Mouse (Mus musculus) left cerebral cortex, postnatal 36 days (tissue): ENCODE data around the gene Dvl2. TPM values are rescaled to one million over a fixed set of nuclear protein-coding genes. Genes with fewer than 3 reads are reported as not detected.

Experiments used
- DNase-seq, 2 experiments: peaks; one replicate each; pipeline ENCODE4 v3.0.0; 2021 to 2022; ENCODE audit warnings: low spot score in 2 of 2, mixed read lengths in 1 of 2
- intact Hi-C: fragments of 180-260 bp; cut with DNase I; formaldehyde crosslinking; loops from one replicate; pipeline ENCODE4 v1.15.1; 2025
- total RNA-seq, 2 experiments: library from RNA; stranded (reverse); gene quantifications; 2 replicates each; pipeline ENCODE4 v1.2.3; 2021

Dvl2 gene
- total RNA-seq, 2 experiments from 2014 or later = 25.4 to 36.0 TPM

DNA sequence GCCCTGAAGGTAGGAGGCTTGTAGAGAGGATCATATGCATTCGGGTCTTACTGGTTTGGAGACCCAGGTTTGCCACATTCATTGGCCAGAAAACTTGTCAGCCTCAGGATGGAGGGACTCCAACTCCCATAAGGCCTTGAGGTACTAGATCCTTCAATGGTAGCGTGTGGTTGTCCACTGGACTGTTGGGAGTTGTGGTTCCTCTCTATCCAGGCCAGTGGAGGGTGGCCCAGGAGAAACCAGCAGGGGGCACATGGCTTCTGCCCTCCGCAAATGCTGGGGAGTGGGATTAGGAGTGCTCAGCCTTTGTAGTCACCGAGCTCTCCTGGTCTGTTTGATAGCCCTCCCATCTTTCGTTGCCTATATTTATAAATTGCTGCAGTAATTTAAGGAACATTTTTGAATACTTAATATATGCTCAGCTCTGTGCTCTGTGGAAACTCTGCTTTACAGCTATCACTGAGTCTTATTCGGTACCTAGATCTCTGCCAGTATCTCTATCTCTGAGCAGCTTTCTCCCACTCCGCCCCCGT, 20.4 kb downstream of the Dvl2 start:
- peak; percentile 70 to 72 for DNase-seq
- intact Hi-C loops = no loop called here

DNA sequence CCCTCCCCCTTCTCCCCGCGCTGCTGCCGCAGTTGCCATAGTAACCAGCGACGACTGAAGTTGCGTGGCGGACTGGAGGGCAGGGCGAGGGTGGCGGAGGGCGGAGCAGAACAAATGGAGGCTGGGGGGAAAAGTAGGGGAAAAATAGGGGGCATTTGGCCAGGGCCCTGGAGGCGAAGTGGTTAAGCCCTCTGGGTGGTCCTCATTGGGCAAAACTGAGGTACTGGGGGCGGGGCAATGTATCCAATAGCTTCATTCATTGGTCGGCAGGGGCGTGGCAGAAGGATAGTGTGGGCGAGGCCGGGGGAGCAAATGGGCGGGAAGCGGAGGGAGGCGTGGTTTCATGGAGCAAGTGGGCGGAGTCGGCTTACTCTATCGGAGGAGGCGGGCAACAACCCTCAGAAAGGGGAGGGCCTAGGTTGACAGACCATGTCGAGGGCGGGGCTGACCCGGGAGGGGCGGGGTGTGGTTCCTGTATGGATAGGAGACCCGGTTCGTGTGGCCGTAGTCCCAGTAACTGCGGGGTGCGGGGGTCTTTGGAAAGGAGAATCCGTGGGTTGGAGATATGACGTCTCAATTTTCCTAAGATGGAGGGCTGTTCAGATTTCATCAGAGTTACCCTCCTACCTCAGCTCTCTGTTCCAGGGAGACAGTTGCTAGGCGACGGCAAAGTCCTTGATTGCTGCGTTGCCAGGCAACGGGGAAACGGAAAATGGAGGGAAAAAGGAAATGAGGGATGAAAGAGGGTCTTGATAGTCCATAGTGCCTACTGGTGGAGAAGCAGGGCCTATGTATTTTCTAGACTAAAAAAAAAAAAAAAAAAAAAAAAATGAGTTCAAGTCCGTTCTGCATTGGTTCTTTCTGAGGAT, 21.1 kb downstream of the Dvl2 start:
- intact Hi-C loops = no loop called here
- DNase-seq = peak; percentile 94 to 96

DNA sequence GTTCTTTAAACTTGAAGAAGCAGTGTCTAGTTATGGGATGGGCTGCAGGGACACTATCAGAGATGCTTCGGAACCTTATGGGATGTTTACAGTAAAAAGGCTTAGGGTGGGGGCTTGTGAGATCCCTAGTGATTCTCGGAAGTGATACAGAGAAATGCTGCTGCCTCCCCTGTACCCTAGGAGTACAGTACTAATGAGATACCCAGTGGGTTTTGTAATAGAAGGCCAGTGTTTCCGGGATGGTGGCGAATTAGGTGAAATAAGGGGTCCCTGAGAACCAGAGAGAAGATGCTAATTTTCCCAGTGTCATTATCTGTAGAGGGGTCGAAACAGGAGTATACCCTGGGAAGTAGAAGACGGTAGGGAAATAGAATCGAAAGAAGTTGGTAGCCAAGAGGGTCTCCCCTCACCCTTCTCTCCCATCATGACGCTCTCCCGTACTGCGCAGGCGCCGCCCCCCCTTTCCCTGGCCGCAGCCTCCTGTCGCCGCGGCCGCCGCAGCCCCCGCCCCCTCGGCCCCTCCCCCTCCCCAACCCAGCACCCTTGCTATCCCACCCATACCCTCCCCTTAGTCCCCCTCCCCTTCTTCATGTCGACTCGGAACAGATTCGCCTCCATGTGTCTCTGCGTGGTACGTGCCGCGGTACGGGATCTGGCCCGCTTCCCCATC, 23.2 kb downstream of the Dvl2 start:
- DNase-seq = no peak
- intact Hi-C loops = no loop called here

DNA sequence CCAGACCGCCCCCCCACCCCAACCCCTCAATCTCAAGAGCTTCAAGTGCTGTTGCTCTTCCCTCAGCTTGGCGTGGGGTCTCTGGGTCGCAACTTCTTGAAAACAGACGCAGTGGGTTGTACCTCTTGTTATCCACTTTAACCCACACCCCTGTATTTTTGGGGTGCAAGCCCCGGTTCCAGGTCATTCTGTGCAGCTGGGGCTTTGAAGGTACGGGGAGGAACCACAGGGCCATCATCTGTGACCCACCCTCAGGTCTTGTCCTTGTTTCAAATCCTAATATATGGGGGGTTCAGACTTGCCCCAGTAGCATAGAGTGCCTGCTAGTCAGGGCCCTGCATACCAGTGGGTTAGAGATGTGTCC, 23.7 kb downstream of the Dvl2 start:
- DNase-seq = no peak
- intact Hi-C loops = no loop called here

DNA sequence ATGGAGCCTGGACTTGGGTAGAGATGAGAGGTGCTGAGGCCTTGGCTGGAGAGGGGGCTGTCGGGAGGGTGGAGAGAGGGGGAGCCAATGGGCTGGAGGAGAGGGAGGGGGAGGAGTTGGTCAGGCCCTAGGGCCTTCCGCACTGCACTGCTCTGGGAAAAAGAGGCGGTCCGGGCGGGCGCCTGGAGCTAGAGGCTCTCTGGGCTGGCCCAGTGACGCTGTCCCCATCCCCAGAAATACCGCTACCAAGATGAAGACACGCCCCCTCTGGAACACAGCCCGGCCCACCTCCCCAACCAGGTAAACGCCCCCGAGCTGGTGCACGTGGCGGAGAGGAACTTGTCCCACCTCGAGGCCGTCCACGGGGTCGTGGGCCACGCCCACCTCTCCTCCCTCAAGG, 26.3 kb downstream of the Dvl2 start:
- intact Hi-C loops = no loop called here
- no peak for DNase-seq

DNA sequence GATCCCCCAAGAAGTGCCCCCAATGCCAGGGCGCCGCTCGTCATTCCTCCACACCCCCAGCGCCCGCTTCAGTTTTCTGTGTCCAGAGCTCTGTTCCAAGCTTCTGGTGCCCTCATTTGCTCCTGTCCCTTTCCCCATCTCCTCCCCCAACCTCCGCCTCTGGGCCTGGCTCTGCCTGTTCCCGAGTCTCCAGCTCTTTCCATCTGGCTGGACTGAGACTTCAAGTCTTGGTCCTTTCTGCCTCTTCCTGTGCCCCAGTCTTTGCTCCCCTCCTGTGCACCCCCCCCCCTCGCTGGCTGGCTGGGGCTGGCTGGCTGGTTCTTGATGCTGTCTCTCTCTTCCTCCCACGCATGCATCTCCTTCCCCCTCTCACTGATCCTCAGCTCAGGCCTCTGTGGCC, 27.0 kb downstream of the Dvl2 start:
- peak in 1 of 2 experiments; percentile 44 for DNase-seq

DNA sequence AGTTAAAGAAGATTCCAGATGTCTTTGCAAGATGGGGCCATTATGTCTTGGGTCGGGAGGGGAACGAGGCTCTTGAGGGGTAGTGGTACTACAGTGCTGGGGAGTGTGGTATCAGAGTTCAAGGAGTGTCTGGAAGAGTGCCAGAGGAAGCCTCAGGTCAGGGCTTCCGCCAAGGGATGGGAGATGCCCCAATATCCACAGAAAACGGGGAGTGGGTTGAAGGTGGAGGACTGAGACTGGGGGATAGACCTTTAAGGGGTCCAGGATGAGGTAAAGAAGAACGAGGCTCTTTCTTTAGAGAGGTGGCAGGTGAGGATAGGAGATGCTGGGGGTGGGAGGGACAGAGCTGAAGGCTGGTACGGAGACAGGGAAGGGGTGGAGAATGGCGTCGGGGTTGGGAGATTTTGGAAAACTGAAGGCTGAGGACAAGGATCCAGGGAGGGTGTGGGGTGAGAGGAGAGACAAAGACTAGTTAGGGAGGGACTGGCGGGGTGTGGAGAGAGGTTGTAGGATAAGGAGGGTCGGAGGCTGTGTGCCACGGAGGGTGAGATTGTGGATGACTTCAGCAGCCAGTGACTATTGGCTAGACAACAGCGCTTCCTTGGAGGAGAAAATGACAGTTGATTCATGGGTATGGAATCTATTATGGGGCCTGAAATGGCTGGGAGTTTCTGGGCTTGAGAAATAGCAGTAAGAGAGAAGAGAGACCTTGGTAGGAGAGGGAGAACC, 28.2 kb downstream of the Dvl2 start:
- no peak for DNase-seq
- intact Hi-C loops = no loop called here

More for the DNA sequence above, 27.0 kb downstream of the Dvl2 start:
- intact Hi-C loops = no loop called here

DNA sequence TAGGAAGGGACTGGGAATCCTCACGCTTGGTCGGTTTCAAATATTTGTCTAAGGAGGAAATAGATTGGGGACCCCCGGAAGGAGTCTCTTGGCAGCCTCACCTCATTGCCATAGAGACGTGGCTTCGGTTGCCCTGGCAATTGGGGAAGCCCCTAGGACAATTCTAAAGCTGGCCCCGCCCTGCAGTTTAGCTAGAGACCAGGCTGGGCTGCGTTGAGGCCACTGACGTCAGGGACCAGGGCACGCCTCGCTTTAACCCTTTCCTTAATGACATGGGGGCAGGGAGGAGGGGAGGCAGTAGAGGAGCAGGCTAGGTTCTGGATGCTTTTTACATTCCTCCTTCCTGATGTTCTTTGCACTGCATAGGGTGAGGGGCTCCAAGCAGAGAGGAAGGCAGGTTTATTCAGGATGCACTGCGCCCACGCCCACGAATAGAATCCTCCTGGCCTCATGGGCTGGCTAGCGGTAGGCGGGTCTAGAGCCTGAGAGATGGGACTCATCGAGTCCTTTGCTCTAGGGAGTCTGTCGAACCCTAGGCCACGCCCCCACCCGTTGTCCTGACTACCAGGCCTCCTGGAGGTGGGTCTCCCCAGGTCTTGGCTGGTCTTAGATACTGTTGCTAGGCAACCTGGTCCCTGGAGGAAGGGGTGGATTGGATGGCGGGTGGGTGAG, 28.9 kb downstream of the Dvl2 start:
- intact Hi-C loops = no loop called here
- peak; percentile 81 to 84 for DNase-seq

DNA sequence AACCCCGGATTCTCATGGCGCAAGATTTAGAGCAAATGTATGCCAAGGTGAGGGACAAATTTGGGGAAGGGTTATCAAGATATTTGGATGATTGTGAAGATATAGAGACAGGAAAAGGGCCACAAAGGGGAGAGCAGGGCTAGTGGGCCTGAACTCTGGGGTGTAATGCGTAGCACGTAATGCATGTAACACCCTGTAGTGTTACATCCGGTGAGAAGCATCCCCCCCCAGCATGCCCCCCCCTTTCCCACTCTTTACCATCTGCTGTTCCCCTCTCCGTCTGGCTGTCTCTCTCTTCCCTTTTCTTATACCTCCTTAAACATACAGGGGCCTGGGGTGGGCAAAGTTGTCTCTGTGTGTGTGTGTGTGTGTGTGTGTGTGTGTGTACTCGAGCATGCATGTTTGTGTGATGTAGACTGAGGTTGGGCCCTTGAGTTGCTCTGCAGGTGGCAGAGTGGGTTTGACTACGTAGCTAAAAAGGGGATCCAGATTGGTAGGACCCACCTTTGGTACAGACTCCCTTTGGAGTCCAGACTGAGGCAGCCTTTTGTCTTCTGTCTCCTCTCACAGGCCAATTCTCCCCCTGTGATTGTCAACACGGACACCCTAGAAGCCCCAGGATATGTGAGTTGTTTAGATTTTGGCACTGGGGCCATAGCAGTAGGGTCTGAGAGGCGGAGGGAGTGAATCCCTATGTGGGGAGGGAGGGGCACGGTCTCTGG, 29.6 kb downstream of the Dvl2 start:
- intact Hi-C loops = no loop called here
- no peak for DNase-seq

DNA sequence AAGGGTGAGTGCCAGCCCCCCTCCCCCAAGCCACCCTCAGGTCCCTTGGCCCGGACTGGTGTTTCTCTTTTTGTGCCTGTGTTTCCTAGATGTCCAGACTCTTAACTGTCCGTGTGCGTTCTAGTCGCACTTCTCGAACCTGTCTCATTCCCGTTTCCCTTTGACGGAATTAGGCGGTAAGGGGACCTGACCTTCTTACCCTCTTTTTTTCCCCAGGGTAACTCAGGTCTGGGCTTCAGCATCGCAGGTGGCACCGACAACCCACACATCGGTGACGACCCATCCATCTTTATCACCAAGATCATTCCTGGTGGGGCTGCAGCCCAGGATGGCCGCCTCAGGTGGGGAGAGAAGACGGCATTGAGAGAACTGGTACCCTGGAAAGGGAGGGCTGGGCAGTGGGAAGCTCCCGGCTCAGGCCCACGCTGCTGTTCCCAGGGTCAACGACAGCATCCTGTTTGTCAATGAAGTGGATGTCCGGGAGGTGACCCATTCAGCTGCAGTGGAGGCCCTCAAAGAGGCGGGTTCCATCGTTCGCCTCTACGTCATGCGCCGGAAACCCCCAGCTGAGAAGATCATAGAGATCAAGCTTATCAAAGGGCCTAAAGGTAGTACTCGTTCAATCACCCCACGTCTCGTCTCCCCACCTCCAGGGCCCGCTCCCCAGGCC, 30.4 kb downstream of the Dvl2 start:
- DNase-seq = no peak
- intact Hi-C loops = no loop called here

DNA sequence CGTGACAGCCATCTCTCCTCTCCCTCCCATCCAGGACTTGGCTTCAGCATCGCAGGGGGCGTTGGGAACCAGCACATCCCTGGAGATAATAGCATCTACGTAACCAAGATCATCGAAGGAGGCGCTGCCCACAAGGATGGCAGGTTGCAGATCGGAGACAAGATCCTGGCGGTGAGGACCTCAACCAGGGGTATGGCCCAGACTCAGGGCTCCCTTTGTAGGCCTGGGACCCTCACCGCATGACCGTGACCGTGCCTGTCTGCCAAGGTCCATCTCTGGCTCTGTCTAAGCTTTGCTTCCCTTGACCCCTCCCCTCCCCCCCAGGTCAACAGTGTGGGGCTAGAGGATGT, 30.9 kb downstream of the Dvl2 start:
- DNase-seq = no peak
- intact Hi-C loops = no loop called here

DNA sequence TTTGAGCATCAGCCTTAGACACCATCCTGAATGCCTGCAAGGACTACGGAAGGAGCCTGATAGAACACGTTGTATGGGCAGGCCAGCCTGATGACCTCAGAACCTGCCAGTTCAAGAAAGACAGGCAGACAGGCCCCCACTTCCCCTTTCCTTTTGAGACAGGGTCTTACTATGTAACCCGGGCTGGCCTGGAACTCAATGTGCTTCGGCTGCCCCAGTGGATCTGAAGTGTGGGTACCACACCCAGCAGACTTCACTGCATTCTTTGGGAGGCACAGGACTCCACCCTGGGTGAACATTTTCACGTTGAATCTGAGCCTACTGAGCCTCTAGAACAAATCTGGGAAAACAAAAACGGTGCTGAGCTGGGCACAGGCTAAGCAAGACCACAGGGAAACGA, 37.8 kb downstream of the Dvl2 start:
- DNase-seq = no peak
- intact Hi-C loops = no loop called here

DNA sequence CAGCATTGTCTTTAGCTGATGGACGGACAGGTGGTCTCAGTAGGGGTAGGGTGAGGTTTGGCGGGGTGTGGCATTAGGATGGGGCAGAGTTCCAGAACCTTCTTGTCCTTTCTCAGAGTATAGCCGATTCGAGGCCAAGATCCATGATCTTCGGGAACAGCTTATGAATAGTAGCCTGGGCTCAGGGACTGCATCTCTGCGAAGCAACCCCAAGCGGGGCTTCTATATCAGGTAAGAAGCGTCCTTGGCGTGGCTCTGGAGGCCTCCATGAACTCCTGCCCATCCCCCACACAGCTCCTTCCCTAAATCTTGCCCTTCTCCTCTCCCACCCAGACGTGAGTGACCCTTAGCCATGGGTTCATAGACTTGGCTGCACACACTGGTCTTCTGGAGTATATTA, 39.2 kb downstream of the Dvl2 start:
- no peak for DNase-seq
- intact Hi-C loops = no loop called here

DNA sequence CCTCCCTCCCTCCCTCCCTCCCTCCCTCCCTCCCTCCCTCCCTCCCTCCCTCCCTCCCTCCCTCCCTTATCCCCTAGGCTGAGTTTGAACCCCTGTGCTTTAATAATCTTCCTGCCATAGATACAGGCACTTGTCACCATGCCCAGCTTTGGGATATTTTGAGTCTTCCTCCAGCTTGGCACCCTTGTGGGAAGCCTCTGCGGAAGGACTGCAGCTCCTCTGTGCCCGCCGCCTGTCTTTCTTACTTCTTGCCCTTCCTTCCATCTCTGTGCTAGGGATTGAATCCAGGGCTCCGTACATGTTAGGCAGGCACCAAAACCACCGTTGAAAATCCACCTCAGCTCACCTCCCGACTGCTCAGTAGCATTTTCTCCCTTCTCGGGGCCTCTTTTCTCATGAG, 39.8 kb downstream of the Dvl2 start:
- intact Hi-C loops = no loop called here
- DNase-seq = no peak

DNA sequence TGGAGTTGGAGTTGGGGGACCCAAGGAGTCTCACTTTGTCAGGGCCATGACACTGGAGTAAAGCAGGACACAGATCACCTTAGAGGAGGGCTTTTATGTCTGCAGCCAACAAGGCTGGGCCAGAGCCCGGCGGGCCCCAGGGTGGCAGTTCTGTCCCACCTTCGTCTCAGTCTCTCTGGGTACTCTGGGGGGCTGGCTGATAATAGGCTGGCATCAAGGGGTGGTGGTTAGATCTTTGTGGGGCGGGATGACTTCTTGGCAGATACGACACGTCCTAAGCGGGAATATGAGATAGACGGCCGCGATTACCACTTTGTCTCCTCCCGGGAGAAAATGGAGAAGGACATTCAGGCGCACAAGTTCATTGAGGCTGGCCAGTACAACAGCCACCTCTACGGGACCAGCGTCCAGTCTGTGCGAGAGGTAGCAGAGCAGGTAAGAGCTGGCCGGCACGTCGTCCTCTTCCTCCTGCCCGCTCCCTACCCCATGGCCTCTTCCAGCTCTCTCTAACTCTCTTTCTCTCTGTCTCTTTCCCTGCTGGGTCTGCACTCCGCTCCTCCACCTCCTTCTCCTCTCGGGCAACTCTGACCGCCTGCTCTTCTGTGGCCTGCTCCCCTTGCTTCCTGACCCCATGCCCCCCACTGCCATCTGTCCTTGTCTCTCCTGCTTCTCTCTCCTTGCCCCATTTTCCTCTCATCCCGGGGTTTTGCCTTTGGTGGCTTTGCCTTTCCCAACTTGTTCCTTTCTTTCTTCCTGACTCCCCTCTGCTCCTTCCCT, 42.1 kb downstream of the Dvl2 start:
- DNase-seq = no peak
- intact Hi-C loops = no loop called here

DNA sequence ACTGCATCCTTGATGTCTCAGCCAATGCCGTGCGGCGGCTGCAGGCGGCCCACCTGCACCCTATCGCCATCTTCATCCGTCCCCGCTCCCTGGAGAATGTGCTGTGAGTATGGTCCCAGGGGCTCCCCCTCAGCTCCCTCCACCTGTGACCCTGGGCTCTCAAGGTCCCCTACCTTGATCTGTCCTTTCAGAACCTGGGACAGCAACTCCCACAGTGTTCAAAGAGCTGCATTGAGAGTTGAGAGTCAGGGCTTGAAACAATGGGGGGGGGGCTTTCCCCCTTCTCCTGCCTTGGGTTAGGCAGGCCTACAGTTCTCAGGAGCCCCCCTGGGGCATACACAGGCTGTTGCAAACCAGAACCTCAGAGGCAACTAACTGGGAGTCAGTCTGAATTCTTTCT, 43.3 kb downstream of the Dvl2 start:
- intact Hi-C loops = no loop called here
- no peak for DNase-seq

DNA sequence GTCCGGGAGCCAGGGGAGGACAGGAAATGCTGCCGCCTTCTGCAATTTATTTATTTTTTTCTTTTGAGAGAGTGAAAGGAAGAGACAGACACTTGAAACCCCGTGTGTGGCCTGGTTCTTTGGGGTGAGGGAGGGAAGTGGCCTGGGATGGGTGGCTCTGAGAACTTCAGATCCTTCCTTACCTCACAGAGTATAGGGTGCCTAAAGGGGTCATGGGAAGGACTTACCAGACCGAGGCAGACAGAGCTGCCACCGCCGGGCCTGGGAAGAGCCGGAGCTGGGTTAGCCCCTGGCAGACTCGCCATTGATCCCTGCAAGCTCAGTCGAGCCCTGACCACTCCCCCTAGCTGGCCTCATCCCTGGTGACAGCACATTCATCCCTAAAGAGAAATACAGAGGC, 45.0 kb downstream of the Dvl2 start:
- no peak for DNase-seq
- intact Hi-C loops = no loop called here

DNA sequence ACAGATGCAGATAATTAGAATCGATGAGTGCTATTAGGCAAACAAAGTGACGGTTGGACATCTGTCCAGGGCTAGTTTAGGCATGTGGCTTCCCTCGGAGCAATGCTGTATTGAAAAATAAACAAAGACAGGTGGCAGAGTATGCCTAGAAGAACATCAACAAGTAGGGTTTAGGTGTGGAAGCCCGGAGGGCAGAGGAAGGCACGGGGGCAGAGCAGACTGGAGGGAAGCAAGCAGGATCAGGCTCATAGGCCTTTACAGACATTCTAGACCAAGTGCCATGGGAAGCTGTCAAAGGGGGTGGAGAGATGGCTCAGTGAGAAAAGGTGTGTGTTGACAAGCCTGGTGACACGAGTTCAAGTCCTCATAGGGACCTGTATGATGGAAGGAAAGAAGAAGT, 49.0 kb downstream of the Dvl2 start:
- DNase-seq = no peak
- intact Hi-C loops = no loop called here
